Mouse (Mus musculus) midbrain, embryonic 11.5 days (tissue): ENCODE data around the gene Mtg1. TPM values are rescaled to one million over a fixed set of nuclear protein-coding genes. Genes with fewer than 3 reads are reported as not detected.

Source experiments
- ATAC-seq: fragments of 200-750 bp; cut with Nextera tagmentation; 2 replicates; pipeline ENCODE4 v1.8.0; 2017; ENCODE audit warnings: moderate TSS enrichment, moderate library complexity; ENCODE audit not compliant: low FRiP score
- DNase-seq: peaks from one replicate; pipeline ENCODE4 v3.0.0; 2015; ENCODE audit warnings: low spot score; ENCODE audit errors: missing footprints
- H3K27ac ChIP-seq: fragments of 300-500 bp; sonication (generic); 2 replicates; pipeline ENCODE4 v1.5.1; 2014; ENCODE audit warnings: low read depth, low read length
- H3K27me3 ChIP-seq: fragments of 300-500 bp; sonication (generic); 2 replicates; pipeline ENCODE4 v1.6.1; 2014; ENCODE audit warnings: mild to moderate bottlenecking, low read length, moderate library complexity, mixed read lengths; ENCODE audit not compliant: control insufficient read depth, insufficient read depth
- H3K36me3 ChIP-seq: fragments of 300-500 bp; sonication (generic); 2 replicates; pipeline ENCODE4 v1.6.1; 2014; ENCODE audit warnings: mild to moderate bottlenecking, low read length, moderate library complexity, mixed read lengths; ENCODE audit not compliant: control insufficient read depth, insufficient read depth
- H3K4me1 ChIP-seq: fragments of 300-500 bp; sonication (generic); 2 replicates; pipeline ENCODE4 v1.6.1; 2014; ENCODE audit warnings: low read length; ENCODE audit not compliant: control insufficient read depth, insufficient read depth
- H3K4me2 ChIP-seq: fragments of 300-500 bp; sonication (generic); 2 replicates; pipeline ENCODE4 v1.6.1; 2014; ENCODE audit warnings: mild to moderate bottlenecking, moderate library complexity
- H3K4me3 ChIP-seq: fragments of 300-500 bp; sonication (generic); 2 replicates; pipeline ENCODE4 v1.5.1; 2014; ENCODE audit warnings: low read depth, low read length
- H3K9ac ChIP-seq: fragments of 300-500 bp; sonication (generic); 2 replicates; pipeline ENCODE4 v1.6.1; 2014; ENCODE audit warnings: low read length
- H3K9me3 ChIP-seq: fragments of 300-500 bp; sonication (generic); 2 replicates; pipeline ENCODE4 v1.6.1; 2016; ENCODE audit warnings: low read length; ENCODE audit not compliant: control insufficient read depth
- WGBS: fragments of 180-500 bp; shearing (Covaris S2); extraction: QIAGEN DNeasy Blood & Tissue Kit; methylation state at CpG from one replicate; pipeline ENCODE4 v1.1.7; 2014; 5-methylcytosine and 5-hydroxymethylcytosine counted together
- polyA plus RNA-seq: library from polyadenylated mRNA; unstranded; fragments of >200 nt; fragmentation: Nextera tagmentation; extraction: Ambion mirVana; gene quantifications from 2 replicates; pipeline ENCODE4 v1.2.1, GENCODE M21; 2014

Gene Mtg1
- polyA plus RNA-seq, 1 experiment from 2014 or later: 31.2 TPM

DNA sequence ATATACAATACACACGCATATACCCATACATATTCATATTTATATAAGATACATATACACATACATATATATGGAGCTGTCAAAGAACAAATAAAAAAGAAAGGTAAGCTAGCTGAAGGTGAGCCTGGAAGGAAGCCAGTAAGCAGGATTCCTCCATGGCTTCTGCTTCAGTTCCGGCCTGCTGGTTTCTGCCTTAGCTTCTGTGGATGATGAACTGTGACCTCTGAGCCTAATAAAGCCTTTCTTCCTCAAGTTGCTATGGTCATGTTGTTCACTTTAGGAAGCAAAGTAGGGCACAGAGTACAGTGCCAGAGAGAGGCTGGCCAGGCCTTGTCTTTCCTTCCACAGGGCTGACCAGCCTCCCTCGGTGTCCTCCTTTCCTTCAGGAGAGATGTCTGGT lies 33.5 kb downstream of the Mtg1 start:
- Histone ChIP-seq H3K4me1 (no peaks in the 10 kb centered on the region), H3K27me3 (no peaks in the 10 kb centered on the region), H3K4me2 (no peak overlapping the region), H3K9ac (no peak overlapping the region), H3K36me3 (no peaks in the 10 kb centered on the region), H3K27ac (no peak overlapping the region), H3K9me3 (no peaks in the 10 kb centered on the region), H3K4me3 (no peak overlapping the region)
- DNase-seq: no peak
- no peak for ATAC-seq
- 97% methylated on average over 3 of the region's 3 CpGs for WGBS

DNA sequence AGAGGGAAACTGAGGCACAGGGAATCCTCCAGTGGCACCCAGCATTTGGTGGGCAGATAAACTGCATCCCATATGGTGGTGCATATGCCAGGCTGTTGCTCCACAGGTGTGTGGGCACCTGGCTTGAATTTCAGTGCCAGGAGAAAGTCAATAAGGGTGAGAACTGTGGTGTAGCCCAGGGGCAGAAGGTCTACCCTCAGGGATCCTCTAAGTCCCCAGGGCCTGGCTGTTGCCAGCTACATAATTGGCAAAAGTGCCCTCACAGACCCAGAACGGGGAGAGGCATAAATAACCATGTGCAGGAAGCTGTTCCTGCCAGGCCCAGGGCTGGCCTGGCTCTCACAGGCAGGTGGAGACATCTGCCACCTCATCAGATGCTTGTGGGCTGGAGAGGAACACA lies 35.6 kb downstream of the Mtg1 start, which contains the start of gene Olfr523:
Olfr523 (plus strand) TSS at position 282 of the 400 bp plus-strand sequence.
- no peaks in the 10 kb centered on the region for H3K27me3 ChIP-seq
- DNase-seq (no peak), ATAC-seq (no peak)
- H3K4me3 ChIP-seq: no peak within 1 kb of the TSS
- no peak within 1 kb of the TSS for H3K9ac ChIP-seq
- no peaks in the 10 kb centered on the region for H3K36me3 ChIP-seq
- H3K27ac ChIP-seq: no peak within 1 kb of the TSS
- no peaks in the 10 kb centered on the region for H3K9me3 ChIP-seq
- 88% methylated on average over 1 of the region's 1 CpGs for WGBS
- no peaks in the 10 kb centered on the region for H3K4me1 ChIP-seq
- H3K4me2 ChIP-seq: no peak within 1 kb of the TSS

DNA sequence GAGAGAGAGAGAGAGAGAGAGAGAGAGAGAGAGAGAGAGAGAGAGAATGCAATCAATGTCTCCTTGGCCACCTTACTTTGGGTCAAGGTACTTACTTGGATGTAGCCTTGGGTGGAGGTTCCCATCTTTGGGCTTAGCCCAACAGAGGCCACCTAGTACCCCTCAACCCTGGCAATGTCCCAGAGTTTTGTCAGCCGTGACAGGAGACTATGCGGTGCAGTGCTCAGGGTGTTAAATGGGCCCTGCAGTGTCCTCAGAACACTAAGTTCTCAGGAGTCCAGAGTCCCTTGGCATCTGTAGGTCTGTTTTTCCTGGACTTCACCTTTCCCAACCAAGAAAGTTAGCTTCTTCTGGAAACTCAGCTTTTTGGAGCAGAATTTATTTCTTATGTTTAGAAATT lies 41.8 kb downstream of the Mtg1 start:
- ATAC-seq: no peak
- WGBS: 89% methylated on average over 2 of the region's 2 CpGs
- H3K27me3 ChIP-seq: no peaks in the 10 kb centered on the region

DNA sequence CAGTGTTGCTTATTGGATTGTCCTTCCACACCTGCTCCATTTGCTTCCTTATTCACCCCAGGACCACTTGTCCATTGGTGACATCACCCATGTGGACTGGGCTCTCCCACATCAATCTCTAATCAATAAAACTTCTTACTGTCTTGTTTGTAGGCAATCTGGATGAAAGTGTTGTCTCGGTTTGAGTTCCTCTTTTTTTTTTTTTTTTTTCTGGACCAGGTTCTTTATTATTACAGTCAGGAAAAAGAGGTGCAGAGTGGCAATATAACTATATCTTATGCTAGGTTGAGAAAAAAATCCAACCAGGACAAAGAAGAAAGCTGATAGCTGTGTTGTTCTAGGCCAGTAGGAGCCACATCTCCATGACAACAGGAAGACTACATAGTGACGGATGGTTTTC lies 43.3 kb downstream of the Mtg1 start:
- ATAC-seq: no peak

More for the DNA sequence above, 41.8 kb downstream of the Mtg1 start:
- no peak overlapping the region for H3K27ac ChIP-seq
- no peaks in the 10 kb centered on the region for H3K9me3 ChIP-seq
- no peak for DNase-seq
- H3K4me3 ChIP-seq: no peak overlapping the region
- no peaks in the 10 kb centered on the region for H3K4me1 ChIP-seq
- no peak overlapping the region for H3K4me2 ChIP-seq
- no peak overlapping the region for H3K9ac ChIP-seq
- no peaks in the 10 kb centered on the region for H3K36me3 ChIP-seq

GRCm38 (mm10) chr7:140184206-140184605 lies 46.8 kb downstream of the Mtg1 start:
- Histone ChIP-seq H3K27me3 (no peaks in the 10 kb centered on the region), H3K9ac (no peak overlapping the region), H3K27ac (no peak overlapping the region), H3K9me3 (no peaks in the 10 kb centered on the region), H3K4me1 (no peaks in the 10 kb centered on the region), H3K4me3 (no peak overlapping the region), H3K36me3 (no peaks in the 10 kb centered on the region), H3K4me2 (no peak overlapping the region)
- DNase-seq (no peak), ATAC-seq (no peak)
- WGBS: 86% methylated on average over 4 of the region's 4 CpGs

More for the DNA sequence above, 43.3 kb downstream of the Mtg1 start:
- no peak overlapping the region for H3K9ac ChIP-seq
- no peaks in the 10 kb centered on the region for H3K27me3 ChIP-seq
- no peak overlapping the region for H3K4me2 ChIP-seq
- WGBS: 86% methylated on average over 2 of the region's 2 CpGs
- H3K4me1 ChIP-seq: no peaks in the 10 kb centered on the region
- no peaks in the 10 kb centered on the region for H3K9me3 ChIP-seq
- no peak overlapping the region for H3K4me3 ChIP-seq
- no peak for DNase-seq
- no peak overlapping the region for H3K27ac ChIP-seq
- H3K36me3 ChIP-seq: no peaks in the 10 kb centered on the region

DNA sequence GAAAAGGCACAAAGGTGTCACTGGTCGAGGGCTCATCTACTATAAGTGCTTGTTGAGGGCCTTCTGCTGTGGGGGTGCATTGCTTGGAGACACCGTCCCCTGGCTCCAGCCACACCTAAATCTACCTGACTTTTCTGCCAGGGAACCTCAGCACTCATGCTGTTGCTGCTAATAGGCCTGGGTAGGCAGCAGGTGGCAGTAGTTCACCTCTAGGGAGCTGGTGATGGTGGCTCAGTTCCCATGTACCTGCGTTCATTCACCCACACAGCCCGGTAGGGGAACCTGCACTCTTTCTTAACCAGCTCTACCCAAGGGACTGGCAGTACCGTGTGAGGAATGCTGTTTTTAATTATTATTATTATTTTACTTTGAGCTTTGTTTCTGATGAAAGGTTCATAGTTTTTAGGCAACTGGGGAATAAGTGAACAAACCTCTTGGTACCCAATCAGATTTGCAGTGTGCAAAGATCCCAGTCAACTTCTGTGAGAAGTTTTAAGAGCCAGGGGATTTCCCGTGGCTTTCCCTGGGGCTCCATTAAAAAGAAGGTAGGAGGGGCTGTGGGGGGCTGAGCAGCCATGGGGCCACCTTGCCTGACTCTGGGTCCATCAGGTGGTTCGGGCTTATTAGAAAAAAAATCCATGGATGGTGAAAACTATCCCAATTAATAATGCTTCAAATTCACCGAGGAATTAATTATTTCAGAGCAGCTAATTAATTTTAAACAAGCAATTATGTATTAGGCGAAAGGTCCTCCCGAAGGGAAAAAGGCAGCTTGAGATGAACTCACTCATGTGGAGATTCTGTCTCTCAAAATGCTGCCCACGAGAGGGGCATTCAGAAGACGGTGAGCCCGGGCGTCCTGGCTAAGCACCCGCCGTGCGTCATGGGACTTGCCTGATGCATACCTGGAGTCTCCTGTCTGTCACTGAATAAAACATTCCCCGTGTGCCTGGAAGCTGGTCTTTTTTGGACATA lies 49.6 kb downstream of the Mtg1 start:
- H3K9me3 ChIP-seq: no peaks in the 10 kb centered on the region
- peak; percentile 56 for DNase-seq
- 67% methylated on average over 18 of the region's 18 CpGs for WGBS
- H3K36me3 ChIP-seq: no peaks in the 10 kb centered on the region
- no peak overlapping the region for H3K4me3 ChIP-seq
- no peak overlapping the region for H3K27ac ChIP-seq
- no peaks in the 10 kb centered on the region for H3K4me1 ChIP-seq
- no peak for ATAC-seq
- no peaks in the 10 kb centered on the region for H3K27me3 ChIP-seq
- H3K9ac ChIP-seq: no peak overlapping the region
- no peak overlapping the region for H3K4me2 ChIP-seq

- no peaks in the 10 kb centered on the region for H3K36me3 ChIP-seq
- no peaks in the 10 kb centered on the region for H3K9me3 ChIP-seq
- H3K9ac ChIP-seq: no peak overlapping the region
- no peak overlapping the region for H3K27ac ChIP-seq
- WGBS: 82% methylated on average over 7 of the region's 7 CpGs
- no peak overlapping the region for H3K4me3 ChIP-seq
- no peaks in the 10 kb centered on the region for H3K27me3 ChIP-seq
- ATAC-seq (no peak), DNase-seq (peak; percentile 66)
- no peak overlapping the region for H3K4me2 ChIP-seq
- H3K4me1 ChIP-seq: no peaks in the 10 kb centered on the region
Observed at GRCm38 (mm10) chr7:140187721-140188390, 50.5 kb downstream of the Mtg1 start.

DNA sequence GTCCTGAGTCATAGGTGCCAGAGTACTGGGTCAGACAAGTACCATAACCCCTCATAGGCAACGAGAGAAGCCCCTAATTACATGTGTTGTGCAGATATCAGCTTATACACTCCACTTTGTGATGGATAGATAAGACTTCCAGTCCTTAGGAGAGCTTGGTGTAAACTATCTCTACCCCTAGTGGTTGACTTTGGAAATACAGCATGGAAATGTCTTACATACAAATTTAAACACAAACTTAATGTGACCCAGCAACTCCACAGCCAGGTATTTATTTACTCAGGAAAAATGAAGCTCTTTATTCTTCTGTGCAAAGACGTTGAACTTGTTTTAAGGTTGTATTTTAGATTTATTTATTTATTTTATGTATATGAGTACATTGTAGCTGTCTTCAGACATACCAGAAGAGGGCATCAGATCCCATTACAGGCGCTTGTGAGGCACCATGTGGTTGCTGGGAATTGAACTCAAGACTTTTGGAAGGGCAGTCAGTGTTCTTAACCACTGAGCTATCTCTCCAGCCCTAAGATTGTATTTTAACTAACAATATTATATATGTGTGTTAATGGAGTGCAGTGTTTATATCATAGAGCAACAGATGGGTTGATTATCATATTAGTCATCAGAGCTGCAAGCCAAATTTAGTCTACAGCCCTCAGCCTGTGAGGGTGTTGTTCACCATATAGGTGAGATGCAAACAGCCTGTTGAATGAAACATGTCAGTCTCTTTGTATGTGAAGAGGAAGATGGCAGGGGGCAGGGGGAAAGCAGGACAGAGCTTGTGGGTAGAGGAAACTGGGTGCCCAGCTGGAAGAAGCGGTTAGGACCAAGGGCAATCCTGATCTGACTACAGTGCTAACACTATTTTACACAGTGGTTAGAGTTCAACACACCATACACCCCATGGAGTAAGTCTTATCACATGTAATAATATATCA lies 51.3 kb downstream of the Mtg1 start:
- H3K4me1 ChIP-seq: no peaks in the 10 kb centered on the region
- no peaks in the 10 kb centered on the region for H3K36me3 ChIP-seq
- H3K27me3 ChIP-seq: no peaks in the 10 kb centered on the region
- 67% methylated on average over 4 of the region's 4 CpGs for WGBS
- H3K4me2 ChIP-seq: no peak overlapping the region
- H3K27ac ChIP-seq: no peak overlapping the region
- H3K9me3 ChIP-seq: no peaks in the 10 kb centered on the region
- no peak overlapping the region for H3K9ac ChIP-seq
- no peak for ATAC-seq
- no peak overlapping the region for H3K4me3 ChIP-seq
- peak; percentile 89 for DNase-seq
